Mouse (Mus musculus) ES-Bruce4 (cell line): ENCODE measurements at regions not wholly inside any gene's neighbourhood (a gene's known extent, or its start where the extent isn't known, plus 50 kb on each side); places are given as distances from the start of the nearest gene placed in this dataset.

Source experiments
- H3K27ac ChIP-seq: 2 replicates; pipeline ENCODE4 v1.5.1; 2012; ENCODE audit warnings: low read length, inconsistent platforms; ENCODE audit not compliant: insufficient read depth
- H3K27me3 ChIP-seq: 2 replicates; pipeline ENCODE4 v1.6.1; 2012; ENCODE audit warnings: mild to moderate bottlenecking, low read length, inconsistent platforms; ENCODE audit not compliant: control insufficient read depth, poor library complexity, insufficient read depth, severe bottlenecking
- H3K36me3 ChIP-seq: 2 replicates; pipeline ENCODE4 v1.6.1; 2012; ENCODE audit warnings: inconsistent platforms, mild to moderate bottlenecking, low read length, moderate library complexity; ENCODE audit not compliant: control insufficient read depth, poor library complexity, insufficient read depth, severe bottlenecking
- H3K4me1 ChIP-seq: one replicate; pipeline ENCODE4 v1.8.1; 2011; ENCODE audit warnings: low read length; ENCODE audit not compliant: control insufficient read depth, insufficient read depth
- H3K4me3 ChIP-seq: 2 replicates; pipeline ENCODE4 v1.5.1; 2011; ENCODE audit warnings: low read depth, mild to moderate bottlenecking, low read length
- H3K9ac ChIP-seq: 2 replicates; pipeline ENCODE4 v1.6.1; 2012; ENCODE audit warnings: low read depth, mild to moderate bottlenecking, inconsistent platforms; ENCODE audit not compliant: poor library complexity, severe bottlenecking
- H3K9me3 ChIP-seq: replicated peaks from 2 replicates; pipeline ENCODE4 v1.6.1; 2012; ENCODE audit warnings: mild to moderate bottlenecking, low read length, inconsistent platforms; ENCODE audit not compliant: control insufficient read depth, poor library complexity, insufficient read depth, severe bottlenecking
- CTCF ChIP-seq: IDR thresholded peaks from one replicate; pipeline ENCODE4 v1.8.1; 2011; ENCODE audit warnings: low read depth, low read length
- EP300 ChIP-seq: IDR thresholded peaks from 2 replicates; pipeline ENCODE4 v1.6.1; 2011; ENCODE audit warnings: low read depth, low read length; ENCODE audit not compliant: insufficient read depth
- POLR2A ChIP-seq: IDR thresholded peaks from one replicate; pipeline ENCODE4 v1.8.1; 2011; ENCODE audit warnings: low read length; ENCODE audit not compliant: insufficient read depth

GRCm38 (mm10) chr5:100249757-100250156 is 90.1 kb upstream of the Tmem150c start:
- Histone ChIP-seq H3K4me3 (no peak overlapping the region), H3K9me3 (no peaks in the 10 kb centered on the region), H3K9ac (no peak overlapping the region), H3K4me1 (no peaks in the 10 kb centered on the region), H3K36me3 (no peaks in the 10 kb centered on the region), H3K27me3 (no peaks in the 10 kb centered on the region), H3K27ac (no peak overlapping the region)
- TF ChIP-seq EP300 (no peak), CTCF (peak; percentile 33)

- Histone ChIP-seq H3K4me3 (no peak overlapping the region), H3K4me1 (no peaks in the 10 kb centered on the region), H3K36me3 (no peaks in the 10 kb centered on the region), H3K9me3 (no peaks in the 10 kb centered on the region), H3K9ac (no peak overlapping the region), H3K27me3 (no peaks in the 10 kb centered on the region; the same call in 1 of the 2 replicates), H3K27ac (no peak overlapping the region)
- no peak for TF ChIP-seq EP300
- no peak for TF ChIP-seq POLR2A
- no peak for TF ChIP-seq CTCF
These were observed 89.0 kb upstream of the Tmem150c start for GRCm38 (mm10) chr5:100248611-100249010.

- Histone ChIP-seq H3K36me3 (no peaks in the 10 kb centered on the region), H3K27me3 (no peaks in the 10 kb centered on the region; the same call in 1 of the 2 replicates), H3K4me1 (no peaks in the 10 kb centered on the region), H3K9me3 (peaks cover under 1% of the 10 kb centered on the region; the same call in 1 of the 2 replicates), H3K9ac (no peak overlapping the region), H3K4me3 (no peak overlapping the region), H3K27ac (no peak overlapping the region)
- TF ChIP-seq CTCF, result no peak
- no peak for TF ChIP-seq EP300
- TF ChIP-seq POLR2A, result no peak
These were observed 87.1 kb upstream of the Tmem150c start for GRCm38 (mm10) chr5:100246709-100247108.

- H3K4me1 ChIP-seq, result no peaks in the 10 kb centered on the region
- no peak overlapping the region for H3K27ac ChIP-seq
- no peaks in the 10 kb centered on the region for H3K36me3 ChIP-seq
- no peaks in the 10 kb centered on the region; the same call in 1 of the 2 replicates for H3K27me3 ChIP-seq
- TF ChIP-seq POLR2A (no peak), CTCF (no peak), EP300 (no peak)
- no peak overlapping the region for H3K9ac ChIP-seq
- H3K9me3 ChIP-seq, result peaks cover 4% of the 10 kb centered on the region; the same call in 1 of the 2 replicates
- H3K4me3 ChIP-seq, result no peak overlapping the region
These were observed 85.2 kb upstream of the Tmem150c start for GRCm38 (mm10) chr5:100244811-100245210.

- Histone ChIP-seq H3K36me3 (no peaks in the 10 kb centered on the region), H3K4me3 (no peak overlapping the region), H3K27ac (no peak overlapping the region), H3K27me3 (no peaks in the 10 kb centered on the region; the same call in 1 of the 2 replicates), H3K9ac (no peak overlapping the region), H3K9me3 (peaks cover 4% of the 10 kb centered on the region; the same call in 1 of the 2 replicates), H3K4me1 (no peaks in the 10 kb centered on the region)
- TF ChIP-seq POLR2A (no peak), EP300 (no peak), CTCF (peak; percentile 10)
These were observed 81.3 kb upstream of the Tmem150c start for GRCm38 (mm10) chr5:100240876-100241275.

- no peaks in the 10 kb centered on the region; the same call in 1 of the 2 replicates for H3K27me3 ChIP-seq
- no peaks in the 10 kb centered on the region for H3K4me1 ChIP-seq
- H3K9me3 ChIP-seq, result peaks cover 4% of the 10 kb centered on the region; the same call in 1 of the 2 replicates
- TF ChIP-seq EP300 (no peak), CTCF (no peak), POLR2A (no peak)
- no peak overlapping the region for H3K27ac ChIP-seq
- H3K4me3 ChIP-seq, result no peak overlapping the region
- H3K9ac ChIP-seq, result no peak overlapping the region
- no peaks in the 10 kb centered on the region for H3K36me3 ChIP-seq
These were observed 80.0 kb upstream of the Tmem150c start for GRCm38 (mm10) chr5:100239632-100240031.
